Mouse (Mus musculus) hindbrain, embryonic 14.5 days (tissue): ENCODE measurements around the gene Cdc42. TPM values are rescaled to one million over a fixed set of nuclear protein-coding genes. Genes with fewer than 3 reads are reported as not detected.

Experiments
- ATAC-seq: fragments of 200-750 bp; cut with Nextera tagmentation; 2 replicates; pipeline ENCODE4 v1.8.0; 2017; ENCODE audit warnings: moderate number of reproducible peaks, mild to moderate bottlenecking, moderate TSS enrichment, moderate library complexity; ENCODE audit not compliant: low FRiP score
- DNase-seq: peaks from one replicate; pipeline ENCODE4 v3.0.0-alpha.2; 2015; ENCODE audit warnings: low spot score
- H3K27ac ChIP-seq: fragments of 300-500 bp; sonication (generic); 2 replicates; pipeline ENCODE4 v1.5.1; 2014; ENCODE audit warnings: mild to moderate bottlenecking, moderate library complexity
- H3K27me3 ChIP-seq: fragments of 300-500 bp; sonication (generic); 2 replicates; pipeline ENCODE4 v1.6.1; 2014; ENCODE audit warnings: mild to moderate bottlenecking, low read length, mixed read lengths; ENCODE audit not compliant: control insufficient read depth, insufficient read depth
- H3K36me3 ChIP-seq: fragments of 300-500 bp; sonication (generic); replicated peaks from 2 replicates; pipeline ENCODE4 v1.6.1; 2014; ENCODE audit not compliant: control insufficient read depth, insufficient read depth
- H3K4me1 ChIP-seq: fragments of 300-500 bp; sonication (generic); replicated peaks from 2 replicates; pipeline ENCODE4 v1.6.1; 2014; ENCODE audit warnings: antibody characterized with exemption, low read length, mixed read lengths; ENCODE audit not compliant: control insufficient read depth, insufficient read depth
- H3K4me2 ChIP-seq: fragments of 300-500 bp; sonication (generic); replicated peaks from 2 replicates; pipeline ENCODE4 v1.6.1; 2014; ENCODE audit warnings: mild to moderate bottlenecking, moderate library complexity
- H3K4me3 ChIP-seq: fragments of 300-500 bp; sonication (generic); replicated peaks from 2 replicates; pipeline ENCODE4 v1.5.1; 2014; ENCODE audit warnings: mild to moderate bottlenecking, low read length
- H3K9ac ChIP-seq: fragments of 300-500 bp; sonication (generic); 2 replicates; pipeline ENCODE4 v1.6.1; 2014
- H3K9me3 ChIP-seq: fragments of 300-500 bp; sonication (generic); 2 replicates; pipeline ENCODE4 v1.6.1; 2016; ENCODE audit warnings: low read length; ENCODE audit not compliant: control insufficient read depth
- WGBS: fragments of 180-500 bp; shearing (Covaris S2); extraction: QIAGEN DNeasy Blood & Tissue Kit; methylation state at CpG from one replicate; pipeline ENCODE4 v1.1.7; 2014; 5-methylcytosine and 5-hydroxymethylcytosine counted together
- polyA plus RNA-seq: library from polyadenylated mRNA; unstranded; fragments of >200 nt; fragmentation: Nextera tagmentation; extraction: Ambion mirVana; gene quantifications from 2 replicates; pipeline ENCODE4 v1.2.1, GENCODE M21; 2014

Gene Cdc42
- polyA plus RNA-seq, 1 experiment from 2014 or later, result 1,007 TPM

DNA sequence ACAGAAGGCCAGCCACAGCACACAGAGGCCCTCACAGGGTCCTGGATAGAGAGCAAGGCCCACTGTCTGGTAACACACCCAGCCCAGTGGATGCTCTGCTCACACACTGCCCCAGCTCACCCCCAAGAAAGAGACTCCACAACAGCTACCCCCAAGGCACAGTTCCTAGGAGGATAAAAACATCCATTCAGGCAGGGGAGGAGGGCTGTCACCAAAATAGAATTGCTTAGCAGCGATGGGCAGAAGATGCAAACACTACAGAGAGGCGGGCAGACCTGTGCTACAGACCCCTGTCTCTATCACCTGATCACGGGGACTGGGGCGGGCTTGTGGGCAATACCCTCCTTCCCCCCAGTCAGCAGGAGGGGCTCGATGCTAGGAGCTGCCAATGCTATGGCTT lies 63.0 kb downstream of the Cdc42 start:
- Histone ChIP-seq H3K9me3 (no peaks in the 10 kb centered on the region), H3K4me2 (no peak overlapping the region), H3K36me3 (no peaks in the 10 kb centered on the region), H3K4me1 (no peaks in the 10 kb centered on the region), H3K27ac (no peak overlapping the region), H3K9ac (no peak overlapping the region), H3K27me3 (no peaks in the 10 kb centered on the region), H3K4me3 (no peak overlapping the region)
- no peak for ATAC-seq
- 82% methylated on average over 5 of the region's 5 CpGs for WGBS
- no peak for DNase-seq

DNA sequence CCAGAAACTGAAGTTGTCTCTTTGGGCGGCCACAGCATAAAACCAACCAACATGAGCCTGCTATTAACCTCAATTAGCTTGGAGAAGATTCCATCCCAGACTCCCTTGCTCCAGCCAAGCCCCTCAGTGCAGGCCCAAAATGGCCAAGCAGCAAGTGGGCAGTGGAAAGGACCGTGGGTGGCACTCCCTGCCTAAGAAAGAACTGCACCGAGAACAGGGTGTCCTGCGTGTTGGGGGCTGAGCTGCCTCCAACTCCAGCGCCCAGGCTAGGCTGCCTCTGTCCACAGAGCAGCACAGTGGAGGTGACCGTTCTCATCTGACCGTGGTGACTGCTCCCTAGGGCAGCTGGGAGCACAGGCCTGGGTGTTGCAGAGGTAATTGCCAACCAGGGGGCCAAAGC lies 63.5 kb downstream of the Cdc42 start:
- no peaks in the 10 kb centered on the region for H3K4me1 ChIP-seq
- H3K27me3 ChIP-seq, result no peaks in the 10 kb centered on the region
- ATAC-seq (no peak), DNase-seq (no peak)
- H3K4me3 ChIP-seq, result no peak overlapping the region
- 89% methylated on average over 7 of the region's 7 CpGs for WGBS
- H3K4me2 ChIP-seq, result no peak overlapping the region
- no peak overlapping the region for H3K27ac ChIP-seq
- no peak overlapping the region for H3K9ac ChIP-seq
- H3K36me3 ChIP-seq, result no peaks in the 10 kb centered on the region
- no peaks in the 10 kb centered on the region for H3K9me3 ChIP-seq

DNA sequence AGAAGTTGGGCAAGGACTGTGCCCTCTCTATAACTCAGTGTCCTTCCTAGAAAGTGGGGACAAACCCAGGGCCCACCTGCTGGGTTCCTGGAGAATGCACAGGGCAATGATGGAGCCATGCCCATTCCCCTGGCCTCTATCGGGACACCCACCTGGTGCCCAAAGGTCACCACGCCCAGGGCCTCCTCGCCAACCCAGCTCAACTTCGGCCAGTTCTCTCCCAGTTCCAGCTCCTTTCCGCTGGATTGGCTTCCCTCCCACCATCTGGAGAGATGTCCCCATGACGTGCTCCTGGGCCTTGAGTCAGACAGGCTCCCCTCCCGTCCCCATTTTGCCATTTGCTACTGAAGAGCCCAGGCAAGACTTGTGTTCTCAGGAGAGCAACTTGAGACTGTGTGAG lies 64.9 kb downstream of the Cdc42 start:
- no peaks in the 10 kb centered on the region for H3K27me3 ChIP-seq
- H3K27ac ChIP-seq, result no peak overlapping the region
- WGBS, result 91% methylated on average over 7 of the region's 7 CpGs
- H3K9ac ChIP-seq, result no peak overlapping the region
- DNase-seq (no peak), ATAC-seq (no peak)
- H3K9me3 ChIP-seq, result no peaks in the 10 kb centered on the region
- H3K4me3 ChIP-seq, result no peak overlapping the region
- no peaks in the 10 kb centered on the region for H3K4me1 ChIP-seq
- H3K36me3 ChIP-seq, result no peaks in the 10 kb centered on the region
- no peak overlapping the region for H3K4me2 ChIP-seq

DNA sequence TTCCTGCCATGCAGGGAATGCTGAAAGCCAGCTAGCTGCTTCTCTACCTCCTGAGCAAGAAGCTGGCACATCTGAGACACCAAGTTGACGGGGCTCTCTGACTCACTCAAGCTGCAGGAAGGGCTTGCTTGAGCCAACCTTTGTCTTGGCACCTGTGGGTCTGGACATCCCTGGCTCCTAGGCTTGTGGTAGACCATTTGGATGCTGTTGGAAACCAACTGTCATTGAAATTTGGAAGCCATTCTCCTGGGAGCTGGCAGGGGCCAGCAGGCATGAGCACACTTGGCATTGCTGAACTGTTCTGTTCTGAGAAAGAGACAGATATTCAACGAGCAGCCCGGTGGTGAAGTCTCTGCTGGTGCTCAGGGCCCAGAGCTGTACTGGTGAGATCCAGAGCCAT lies 67.3 kb downstream of the Cdc42 start:
- H3K4me2 ChIP-seq, result no peak overlapping the region
- H3K4me1 ChIP-seq, result no peaks in the 10 kb centered on the region
- no peaks in the 10 kb centered on the region for H3K9me3 ChIP-seq
- no peak overlapping the region for H3K9ac ChIP-seq
- no peak for ATAC-seq
- no peaks in the 10 kb centered on the region for H3K36me3 ChIP-seq
- H3K27me3 ChIP-seq, result no peaks in the 10 kb centered on the region
- DNase-seq, result no peak
- 77% methylated on average over 3 of the region's 3 CpGs for WGBS
- H3K27ac ChIP-seq, result no peak overlapping the region
- no peak overlapping the region for H3K4me3 ChIP-seq

DNA sequence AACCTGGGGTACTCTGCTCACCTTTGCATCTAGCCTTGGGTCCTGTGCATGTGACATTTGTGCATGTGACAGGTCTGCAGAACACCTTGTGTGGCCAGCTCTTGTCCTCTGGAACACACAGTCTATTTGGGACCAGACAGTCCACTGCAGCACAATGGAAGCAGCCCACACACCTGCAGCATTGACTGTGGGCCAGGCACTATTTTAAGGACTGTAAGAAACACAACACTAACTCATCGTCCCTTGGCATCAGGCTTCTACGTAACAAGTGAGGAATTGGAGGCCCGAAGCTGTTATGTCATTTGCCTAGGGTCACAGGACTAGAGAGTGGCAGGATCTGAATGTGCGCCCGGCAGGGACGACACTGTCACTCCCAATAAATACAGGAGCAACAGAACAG lies 67.8 kb downstream of the Cdc42 start:
- Histone ChIP-seq H3K9me3 (no peaks in the 10 kb centered on the region), H3K36me3 (no peaks in the 10 kb centered on the region), H3K27me3 (no peaks in the 10 kb centered on the region), H3K27ac (no peak overlapping the region), H3K4me2 (no peak overlapping the region), H3K9ac (no peak overlapping the region), H3K4me1 (no peaks in the 10 kb centered on the region), H3K4me3 (no peak overlapping the region)
- no peak for ATAC-seq
- DNase-seq, result no peak
- WGBS, result 90% methylated on average over 6 of the region's 6 CpGs

DNA sequence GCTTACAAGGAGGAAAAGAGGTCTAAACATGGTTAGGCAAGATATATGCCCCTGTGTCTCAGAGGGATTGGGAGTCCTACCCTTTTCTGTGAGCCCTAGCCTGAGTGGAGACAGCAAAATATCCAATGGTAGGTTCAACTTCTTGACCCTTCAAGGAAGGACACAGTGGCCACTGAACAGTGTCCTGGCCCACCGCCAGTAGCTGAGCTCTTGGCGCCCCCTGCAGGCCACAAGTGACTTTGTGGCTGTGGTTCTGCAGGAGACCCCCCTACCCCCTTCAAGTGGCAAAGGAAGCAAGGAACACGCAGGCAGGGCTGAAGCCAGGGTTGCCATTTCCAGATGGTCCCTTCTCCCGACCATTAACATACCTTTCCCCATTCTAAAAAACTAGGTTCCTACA lies 69.7 kb downstream of the Cdc42 start:
- no peak for ATAC-seq
- WGBS, result 7% methylated on average over 4 of the region's 4 CpGs

GRCm38 (mm10) chr4:137287206-137287605 lies 70.3 kb downstream of the Cdc42 start:
- Histone ChIP-seq H3K9ac (no peak overlapping the region), H3K9me3 (no peaks in the 10 kb centered on the region), H3K4me2 (no peak overlapping the region), H3K36me3 (no peaks in the 10 kb centered on the region), H3K4me3 (no peak overlapping the region), H3K27ac (no peak overlapping the region), H3K27me3 (peaks cover 12% of the 10 kb centered on the region), H3K4me1 (no peaks in the 10 kb centered on the region)
- no peak for ATAC-seq
- no peak for DNase-seq
- 77% methylated on average over 13 of the region's 13 CpGs for WGBS

More for the DNA sequence above, 69.7 kb downstream of the Cdc42 start:
- Histone ChIP-seq H3K27ac (no peak overlapping the region), H3K36me3 (no peaks in the 10 kb centered on the region), H3K27me3 (peaks cover 12% of the 10 kb centered on the region), H3K9ac (no peak overlapping the region), H3K4me3 (no peak overlapping the region), H3K4me1 (no peaks in the 10 kb centered on the region), H3K9me3 (no peaks in the 10 kb centered on the region), H3K4me2 (no peak overlapping the region)
- peak; percentile 72 for DNase-seq

DNA sequence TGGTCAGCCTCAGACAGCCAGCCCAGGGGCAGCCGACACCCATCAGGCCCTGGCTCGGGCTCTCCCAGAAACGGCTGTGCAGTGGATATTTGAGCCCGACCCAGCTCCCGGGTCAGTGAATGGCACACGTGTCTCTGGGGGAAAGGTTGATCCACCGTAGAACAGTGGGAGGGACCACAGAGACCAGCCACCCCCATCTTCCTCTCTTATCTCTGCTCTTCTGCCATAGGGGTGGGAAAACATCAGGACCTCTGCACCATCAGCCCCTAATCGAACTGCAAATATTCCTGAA lies 70.9 kb downstream of the Cdc42 start:
- WGBS, result 61% methylated on average over 8 of the region's 8 CpGs
- Histone ChIP-seq H3K4me1 (no peaks in the 10 kb centered on the region), H3K4me3 (no peak overlapping the region), H3K9me3 (no peaks in the 10 kb centered on the region), H3K4me2 (no peak overlapping the region), H3K27ac (no peak overlapping the region), H3K27me3 (peaks cover 14% of the 10 kb centered on the region), H3K9ac (no peak overlapping the region), H3K36me3 (no peaks in the 10 kb centered on the region)
- ATAC-seq (no peak), DNase-seq (no peak)

DNA sequence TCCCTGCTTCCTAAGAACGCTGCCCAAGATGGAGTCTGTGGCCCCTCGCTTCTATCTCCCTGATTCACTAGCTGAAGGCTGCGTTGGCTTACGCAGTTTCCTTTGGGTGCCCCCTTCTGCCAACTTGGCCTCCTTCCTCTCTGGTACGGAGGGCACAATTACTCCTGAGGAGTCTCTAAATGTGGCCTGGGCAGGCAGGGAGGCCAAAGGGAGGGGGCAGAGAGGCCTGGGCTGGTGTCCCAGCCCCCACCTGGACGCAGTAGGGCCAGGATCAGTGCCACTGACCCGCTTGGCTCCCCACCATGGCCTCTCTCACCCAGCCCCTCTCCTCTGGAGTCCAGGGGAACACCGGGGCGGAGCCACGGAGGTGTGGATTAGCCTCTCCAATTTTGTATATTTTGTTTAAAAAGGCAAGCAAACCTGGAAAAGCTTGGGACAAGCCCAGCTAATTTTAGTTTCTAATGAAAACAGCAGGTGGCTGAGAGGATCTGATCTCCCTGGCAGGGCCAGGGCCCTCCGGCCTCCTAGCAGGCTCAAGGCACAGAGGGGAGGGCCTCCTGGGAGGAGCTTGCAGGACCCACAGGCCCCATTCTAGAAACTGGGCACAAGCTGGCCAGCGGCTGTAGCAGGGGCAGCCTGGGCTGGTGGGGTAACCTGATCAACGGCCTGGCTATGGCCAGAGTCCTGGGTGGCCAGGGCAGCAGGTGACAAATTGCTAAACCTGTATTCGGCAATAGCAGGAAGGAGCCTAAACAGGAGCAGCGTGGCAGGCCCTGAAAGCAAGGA lies 71.5 kb downstream of the Cdc42 start:
- no peak for ATAC-seq
- no peak overlapping the region for H3K9ac ChIP-seq
- no peak overlapping the region for H3K4me2 ChIP-seq
- H3K27ac ChIP-seq, result no peak overlapping the region
- no peaks in the 10 kb centered on the region for H3K36me3 ChIP-seq
- no peak overlapping the region for H3K4me3 ChIP-seq
- no peaks in the 10 kb centered on the region for H3K9me3 ChIP-seq
- H3K27me3 ChIP-seq, result peaks cover 19% of the 10 kb centered on the region
- 73% methylated on average over 15 of the region's 15 CpGs for WGBS
- DNase-seq, result no peak
- no peaks in the 10 kb centered on the region for H3K4me1 ChIP-seq

GRCm38 (mm10) chr4:137283407-137283732 lies 74.2 kb downstream of the Cdc42 start:
- no peaks in the 10 kb centered on the region for H3K9me3 ChIP-seq
- no peaks in the 10 kb centered on the region for H3K36me3 ChIP-seq
- ATAC-seq, result no peak

More at GRCm38 (mm10) chr4:137283407-137283732, 74.2 kb downstream of the Cdc42 start:
- no peak overlapping the region for H3K27ac ChIP-seq
- H3K9ac ChIP-seq, result no peak overlapping the region
- 23% methylated on average over 4 of the region's 4 CpGs for WGBS
- H3K4me1 ChIP-seq, result peaks cover 5% of the 10 kb centered on the region
- H3K4me3 ChIP-seq, result no peak overlapping the region
- peaks cover 36% of the 10 kb centered on the region for H3K27me3 ChIP-seq
- no peak overlapping the region for H3K4me2 ChIP-seq
- no peak for DNase-seq
